Mouse (Mus musculus): ENCODE results near the gene Ctsf. TPM values are rescaled to one million over a fixed set of nuclear protein-coding genes. Genes with fewer than 3 reads are reported as not detected.

Gene Ctsf
- total and polyA plus RNA-seq, 3 experiments = not detected

- in situ Hi-C loops (cut with MboI; ENCODE audit: low pct_ligation_motif_present, low pct_unique_long_range_greater_than_20kb, low sequenced_read_pairs) (no loop called here), dilution Hi-C loops (cut with MboI; ENCODE audit: extremely low pct_ligation_motif_present, extremely low pct_unique_long_range_greater_than_20kb, low sequenced_read_pairs) (no loop called here)
- no peak for DNase-seq (ENCODE audit: extremely low read depth)
- no peak overlapping the region for H3K4me2 ChIP-seq (ENCODE audit: insufficient read depth, low read depth, poor library complexity, severe bottlenecking)
- no peaks in the 10 kb centered on the region for H3K79me2 ChIP-seq (replicated peaks; ENCODE audit: control insufficient read depth, extremely low read depth, insufficient read depth, poor library complexity, severe bottlenecking)
- H3K4me1 ChIP-seq (ENCODE audit: control insufficient read depth in 1 of 2, insufficient read depth in 2 of 2) = peaks cover 2 to 6% of the 10 kb centered on the region in 2 experiments; a peak in 2 of 4 replicates
- H3K9me3 ChIP-seq (replicated peaks; ENCODE audit: low read length) = no peaks in the 10 kb centered on the region
- peaks cover 42 to 85% of the 10 kb centered on the region in 2 experiments for H3K36me3 ChIP-seq (replicated peaks in 1 of 2; ENCODE audit: control insufficient read depth in 1 of 2, insufficient read depth in 1 of 2, low read length in 1 of 2)
- H3K9ac ChIP-seq (ENCODE audit: insufficient read depth, low read depth) = no peak overlapping the region
- H3K4me3 ChIP-seq (replicated peaks in 1 of 3; ENCODE audit: low read depth in 2 of 3, low read length in 2 of 3, poor library complexity in 1 of 3) = no peak overlapping the region
- TF ChIP-seq NELFE (IDR thresholded peaks at IDR 0.05; ENCODE audit: low read depth, low read length) = no peak
- no peak for TF ChIP-seq KAT2A (IDR thresholded peaks at IDR 0.05; ENCODE audit: insufficient replicate concordance, low read length)
- H3K27me3 ChIP-seq (replicated peaks) = no peaks in the 10 kb centered on the region
- no peak overlapping the region for H3K27ac ChIP-seq (ENCODE audit: insufficient read depth, low read depth)
Measured at GRCm38 (mm10) chr19:4829156-4829555, 25.8 kb upstream of the Ctsf start.

- no peak for TF ChIP-seq TBP (conservative IDR thresholded peaks at IDR 0.05; ENCODE audit: low read depth, low read length)
- TF ChIP-seq MAFK (IDR thresholded peaks at IDR 0.05; ENCODE audit: insufficient replicate concordance, low read length) = no peak
- no peak for TF ChIP-seq ZMIZ1 (IDR thresholded peaks at IDR 0.05; ENCODE audit: low read depth, low read length)
- TF ChIP-seq ELF1 (IDR thresholded peaks at IDR 0.05; ENCODE audit: low read depth, low read length) = no peak
- no peak for TF ChIP-seq CTCF (conservative IDR thresholded peaks at IDR 0.05 in 1 of 2, IDR thresholded peaks at IDR 0.05 in 1 of 2; ENCODE audit: low read depth in 2 of 2, low read length in 2 of 2)
- no peak for TF ChIP-seq POLR2A (IDR thresholded peaks at IDR 0.05; ENCODE audit: low read depth, low read length)
- no peak for TF ChIP-seq GABPA (IDR thresholded peaks at IDR 0.05; ENCODE audit: insufficient replicate concordance, low read depth, low read length)
- TF ChIP-seq MYC (IDR thresholded peaks at IDR 0.05; ENCODE audit: low read depth, low read length) = no peak
- no peak for TF ChIP-seq RAD21 (IDR thresholded peaks at IDR 0.05; ENCODE audit: low read depth, low read length)
- no peak for TF ChIP-seq NRF1 (IDR thresholded peaks at IDR 0.05; ENCODE audit: low read depth, low read length)
- DNase-seq (ENCODE audit: extremely low read depth) = no peak
- H3K9me3 ChIP-seq (replicated peaks; ENCODE audit: low read length) = no peaks in the 10 kb centered on the region
- H3K27me3 ChIP-seq (replicated peaks) = no peaks in the 10 kb centered on the region
- in situ Hi-C loops (cut with MboI; ENCODE audit: low pct_ligation_motif_present, low pct_unique_long_range_greater_than_20kb, low sequenced_read_pairs) (no loop called here), dilution Hi-C loops (cut with MboI; ENCODE audit: extremely low pct_ligation_motif_present, extremely low pct_unique_long_range_greater_than_20kb, low sequenced_read_pairs) (no loop called here)
- H3K9ac ChIP-seq (ENCODE audit: insufficient read depth, low read depth) = no peak overlapping the region
- H3K36me3 ChIP-seq (replicated peaks in 1 of 2; ENCODE audit: control insufficient read depth in 1 of 2, insufficient read depth in 1 of 2, low read length in 1 of 2) = peaks cover 20 to 64% of the 10 kb centered on the region in 2 experiments
- H3K27ac ChIP-seq (ENCODE audit: insufficient read depth, low read depth) = no peak overlapping the region
- no peak overlapping the region for H3K4me2 ChIP-seq (ENCODE audit: insufficient read depth, low read depth, poor library complexity, severe bottlenecking)
- H3K4me3 ChIP-seq (replicated peaks in 1 of 3; ENCODE audit: low read depth in 2 of 3, low read length in 2 of 3, poor library complexity in 1 of 3) = no peak overlapping the region
- peaks cover 0 to 16% of the 10 kb centered on the region in 2 experiments; a peak in 2 of 4 replicates for H3K4me1 ChIP-seq (ENCODE audit: control insufficient read depth in 1 of 2, insufficient read depth in 2 of 2)
- no peaks in the 10 kb centered on the region for H3K79me2 ChIP-seq (replicated peaks; ENCODE audit: control insufficient read depth, extremely low read depth, insufficient read depth, poor library complexity, severe bottlenecking)
Measured at GRCm38 (mm10) chr19:4833977-4834376, 21.0 kb upstream of the Ctsf start.

- TF ChIP-seq ETS1 (conservative IDR thresholded peaks at IDR 0.05; ENCODE audit: low read depth, low read length) = no peak
- no peak for TF ChIP-seq POLR2AphosphoS2 (IDR thresholded peaks at IDR 0.05; ENCODE audit: low read depth, low read length)
- no peak for TF ChIP-seq ZKSCAN1 (IDR thresholded peaks at IDR 0.05; ENCODE audit: borderline replicate concordance, low read depth, low read length)
- no peak for TF ChIP-seq NELFE (IDR thresholded peaks at IDR 0.05; ENCODE audit: low read depth, low read length)
- TF ChIP-seq GABPA (IDR thresholded peaks at IDR 0.05; ENCODE audit: insufficient replicate concordance, low read depth, low read length) = no peak
- TF ChIP-seq JUND (conservative IDR thresholded peaks at IDR 0.05; ENCODE audit: low read depth, low read length) = no peak
- TF ChIP-seq EP300 (IDR thresholded peaks at IDR 0.05; ENCODE audit: low read length) = no peak
- no peak for TF ChIP-seq MXI1 (IDR thresholded peaks at IDR 0.05; ENCODE audit: low read depth, low read length)
- TF ChIP-seq HCFC1 (IDR thresholded peaks at IDR 0.05; ENCODE audit: low read depth, low read length) = no peak
- no peak for TF ChIP-seq ZNF384 (IDR thresholded peaks at IDR 0.05; ENCODE audit: low read depth, low read length)
- no peak for TF ChIP-seq RAD21 (IDR thresholded peaks at IDR 0.05; ENCODE audit: low read depth, low read length)
- no peak for TF ChIP-seq CTCF (conservative IDR thresholded peaks at IDR 0.05 in 1 of 2, IDR thresholded peaks at IDR 0.05 in 1 of 2; ENCODE audit: low read depth in 2 of 2, low read length in 2 of 2)
- TF ChIP-seq ZC3H11A (IDR thresholded peaks at IDR 0.05; ENCODE audit: low read depth, low read length) = no peak
- TF ChIP-seq NRF1 (IDR thresholded peaks at IDR 0.05; ENCODE audit: low read depth, low read length) = no peak
- TF ChIP-seq TBP (conservative IDR thresholded peaks at IDR 0.05; ENCODE audit: low read depth, low read length) = no peak
- DNase-seq (ENCODE audit: extremely low read depth) = no peak
- Histone ChIP-seq H3K4me1 (ENCODE audit: control insufficient read depth in 1 of 2, insufficient read depth in 2 of 2) (peaks cover 6 to 25% of the 10 kb centered on the region in 2 experiments; a peak in 3 of 4 replicates), H3K4me3 (replicated peaks in 1 of 3; ENCODE audit: low read depth in 2 of 3, low read length in 2 of 3, poor library complexity in 1 of 3) (no peak overlapping the region), H3K27ac (ENCODE audit: insufficient read depth, low read depth) (no peak overlapping the region), H3K36me3 (replicated peaks in 1 of 2; ENCODE audit: control insufficient read depth in 1 of 2, insufficient read depth in 1 of 2, low read length in 1 of 2) (peaks cover 14 to 46% of the 10 kb centered on the region in 2 experiments), H3K79me2 (replicated peaks; ENCODE audit: control insufficient read depth, extremely low read depth, insufficient read depth, poor library complexity, severe bottlenecking) (no peaks in the 10 kb centered on the region), H3K9me3 (replicated peaks; ENCODE audit: low read length) (no peaks in the 10 kb centered on the region), H3K9ac (ENCODE audit: insufficient read depth, low read depth) (no peak overlapping the region), H3K27me3 (replicated peaks) (peaks cover 17% of the 10 kb centered on the region), H3K4me2 (ENCODE audit: insufficient read depth, low read depth, poor library complexity, severe bottlenecking) (no peak overlapping the region)
- in situ Hi-C loops (cut with MboI; ENCODE audit: low pct_ligation_motif_present, low pct_unique_long_range_greater_than_20kb, low sequenced_read_pairs) = no loop called here
- dilution Hi-C loops (cut with MboI; ENCODE audit: extremely low pct_ligation_motif_present, extremely low pct_unique_long_range_greater_than_20kb, low sequenced_read_pairs) = no loop called here
Measured at GRCm38 (mm10) chr19:4836096-4836495, 18.8 kb upstream of the Ctsf start.

Data from CH12.LX (cell line).